Mouse (Mus musculus): ENCODE measurements around the gene Fryl. TPM values are rescaled to one million over a fixed set of nuclear protein-coding genes. Genes with fewer than 3 reads are reported as not detected.

Gene Fryl
- polyA plus RNA-seq, 1 experiment: 15.3 TPM

- TF ChIP-seq POLR2AphosphoS2 (IDR thresholded peaks at IDR 0.05; ENCODE audit: insufficient read length, low read depth) (no peak), MAX (IDR thresholded peaks at IDR 0.05; ENCODE audit: low read depth) (no peak), E2F4 (IDR thresholded peaks at IDR 0.05; ENCODE audit: insufficient read depth) (no peak), TCF12 (IDR thresholded peaks at IDR 0.05; ENCODE audit: insufficient read depth, poor library complexity, severe bottlenecking) (no peak), SRF (IDR thresholded peaks at IDR 0.05; ENCODE audit: control insufficient read depth, insufficient read length, low read depth) (no peak), CEBPB (IDR thresholded peaks at IDR 0.05; ENCODE audit: insufficient read depth, poor library complexity, severe bottlenecking) (no peak), USF1 (IDR thresholded peaks at IDR 0.05; ENCODE audit: low read depth) (no peak), POLR2A (IDR thresholded peaks at IDR 0.05; ENCODE audit: insufficient read length, low read depth) (no peak), MYOG (IDR thresholded peaks at IDR 0.05; ENCODE audit: control insufficient read depth in 1 of 3, insufficient read depth in 1 of 3, insufficient read length in 2 of 3, low read depth in 2 of 3) (no peak), MYOD1 (IDR thresholded peaks at IDR 0.05; ENCODE audit: control insufficient read depth in 1 of 3, insufficient read length in 2 of 3, low read depth in 2 of 3) (no peak), TCF3 (IDR thresholded peaks at IDR 0.05; ENCODE audit: insufficient read length, low read depth) (no peak), REST (IDR thresholded peaks at IDR 0.05; ENCODE audit: insufficient read depth, insufficient read length) (no peak)
- Histone ChIP-seq H3K4me2 (ENCODE audit: low read depth) (no peak overlapping the region), H3K36me3 (ENCODE audit: control insufficient read depth, insufficient read depth) (no peaks in the 10 kb centered on the region), H3K79me2 (ENCODE audit: control insufficient read depth, insufficient read depth) (peaks cover 8% of the 10 kb centered on the region), H3K4me3 (no peak overlapping the region), H3K27me3 (ENCODE audit: control insufficient read depth, insufficient read depth, insufficient read length) (no peaks in the 10 kb centered on the region), H3ac (ENCODE audit: control insufficient read depth, insufficient read length) (no peak overlapping the region)
Observed at GRCm38 (mm10) chr5:73153802-73154465, 102.5 kb downstream of the Fryl start.

- Histone ChIP-seq H3K36me3 (ENCODE audit: control insufficient read depth, insufficient read depth) (peaks cover 2% of the 10 kb centered on the region), H3K4me3 (no peak overlapping the region), H3K4me2 (ENCODE audit: low read depth) (no peak overlapping the region), H3K27me3 (ENCODE audit: control insufficient read depth, insufficient read depth, insufficient read length) (no peaks in the 10 kb centered on the region), H3ac (ENCODE audit: control insufficient read depth, insufficient read length) (no peak overlapping the region), H3K79me2 (ENCODE audit: control insufficient read depth, insufficient read depth) (peaks cover 8% of the 10 kb centered on the region)
- TF ChIP-seq TCF12 (IDR thresholded peaks at IDR 0.05; ENCODE audit: insufficient read depth, poor library complexity, severe bottlenecking) (no peak), MYOD1 (IDR thresholded peaks at IDR 0.05; ENCODE audit: control insufficient read depth in 1 of 3, insufficient read length in 2 of 3, low read depth in 2 of 3) (no peak), MYOG (IDR thresholded peaks at IDR 0.05; ENCODE audit: control insufficient read depth in 1 of 3, insufficient read depth in 1 of 3, insufficient read length in 2 of 3, low read depth in 2 of 3) (no peak), POLR2AphosphoS2 (IDR thresholded peaks at IDR 0.05; ENCODE audit: insufficient read length, low read depth) (no peak), MAX (IDR thresholded peaks at IDR 0.05; ENCODE audit: low read depth) (no peak), TCF3 (IDR thresholded peaks at IDR 0.05; ENCODE audit: insufficient read length, low read depth) (no peak), CEBPB (IDR thresholded peaks at IDR 0.05; ENCODE audit: insufficient read depth, poor library complexity, severe bottlenecking) (no peak), USF1 (IDR thresholded peaks at IDR 0.05; ENCODE audit: low read depth) (no peak), E2F4 (IDR thresholded peaks at IDR 0.05; ENCODE audit: insufficient read depth) (no peak)
Observed at GRCm38 (mm10) chr5:73152206-73152605, 104.2 kb downstream of the Fryl start.

- TF ChIP-seq MAX (IDR thresholded peaks at IDR 0.05; ENCODE audit: low read depth) (no peak), TCF12 (IDR thresholded peaks at IDR 0.05; ENCODE audit: insufficient read depth, poor library complexity, severe bottlenecking) (no peak), MYOD1 (IDR thresholded peaks at IDR 0.05; ENCODE audit: control insufficient read depth in 1 of 3, insufficient read length in 2 of 3, low read depth in 2 of 3) (no peak), SRF (IDR thresholded peaks at IDR 0.05; ENCODE audit: control insufficient read depth, insufficient read length, low read depth) (no peak), USF1 (IDR thresholded peaks at IDR 0.05; ENCODE audit: low read depth) (no peak), CEBPB (IDR thresholded peaks at IDR 0.05; ENCODE audit: insufficient read depth, poor library complexity, severe bottlenecking) (no peak)
- H3K79me2 ChIP-seq (ENCODE audit: control insufficient read depth, insufficient read depth): peaks cover 8% of the 10 kb centered on the region
- no peak overlapping the region for H3ac ChIP-seq (ENCODE audit: control insufficient read depth, insufficient read length)
- H3K27me3 ChIP-seq (ENCODE audit: control insufficient read depth, insufficient read depth, insufficient read length): no peaks in the 10 kb centered on the region
- H3K4me2 ChIP-seq (ENCODE audit: low read depth): no peak overlapping the region
- no peak overlapping the region for H3K4me3 ChIP-seq
- peaks cover 13% of the 10 kb centered on the region for H3K36me3 ChIP-seq (ENCODE audit: control insufficient read depth, insufficient read depth)
Observed at GRCm38 (mm10) chr5:73150877-73151445, 105.5 kb downstream of the Fryl start.

- TF ChIP-seq REST (IDR thresholded peaks at IDR 0.05; ENCODE audit: insufficient read depth, insufficient read length) (no peak), MAX (IDR thresholded peaks at IDR 0.05; ENCODE audit: low read depth) (no peak), SRF (IDR thresholded peaks at IDR 0.05; ENCODE audit: control insufficient read depth, insufficient read length, low read depth) (no peak), CEBPB (IDR thresholded peaks at IDR 0.05; ENCODE audit: insufficient read depth, poor library complexity, severe bottlenecking) (no peak), TCF12 (IDR thresholded peaks at IDR 0.05; ENCODE audit: insufficient read depth, poor library complexity, severe bottlenecking) (no peak), POLR2A (IDR thresholded peaks at IDR 0.05; ENCODE audit: insufficient read length, low read depth) (no peak), POLR2AphosphoS2 (IDR thresholded peaks at IDR 0.05; ENCODE audit: insufficient read length, low read depth) (no peak), MYOG (IDR thresholded peaks at IDR 0.05; ENCODE audit: control insufficient read depth in 1 of 3, insufficient read depth in 1 of 3, insufficient read length in 2 of 3, low read depth in 2 of 3) (no peak), TCF3 (IDR thresholded peaks at IDR 0.05; ENCODE audit: insufficient read length, low read depth) (no peak), USF1 (IDR thresholded peaks at IDR 0.05; ENCODE audit: low read depth) (no peak), E2F4 (IDR thresholded peaks at IDR 0.05; ENCODE audit: insufficient read depth) (no peak), MYOD1 (IDR thresholded peaks at IDR 0.05; ENCODE audit: control insufficient read depth in 1 of 3, insufficient read length in 2 of 3, low read depth in 2 of 3) (no peak)
- peaks cover 13% of the 10 kb centered on the region for H3K36me3 ChIP-seq (ENCODE audit: control insufficient read depth, insufficient read depth)
- no peak overlapping the region for H3K4me3 ChIP-seq
- H3K79me2 ChIP-seq (ENCODE audit: control insufficient read depth, insufficient read depth): no peaks in the 10 kb centered on the region
- no peak overlapping the region for H3ac ChIP-seq (ENCODE audit: control insufficient read depth, insufficient read length)
- no peak overlapping the region for H3K4me2 ChIP-seq (ENCODE audit: low read depth)
- no peaks in the 10 kb centered on the region for H3K27me3 ChIP-seq (ENCODE audit: control insufficient read depth, insufficient read depth, insufficient read length)
Observed at GRCm38 (mm10) chr5:73144987-73145386, 111.4 kb downstream of the Fryl start.

Data from myocyte (in vitro differentiated cells).